Mouse (Mus musculus) right cerebral cortex, adult 18-20 months (tissue): ENCODE measurements around the gene Iqck.

Experiments
- DNase-seq: peaks from one replicate; pipeline ENCODE4 v3.0.0; 2022; ENCODE audit warnings: mixed read lengths

Iqck gene

GRCm38 (mm10) chr7:118851571-118851970 is 4.0 kb upstream of the Iqck start:
- DNase-seq: no peak

GRCm38 (mm10) chr7:118852611-118853010 is 2.9 kb upstream of the Iqck start:
- DNase-seq: no peak

GRCm38 (mm10) chr7:118854606-118855005 is 946 bp upstream of the Iqck start:
- DNase-seq: no peak

- DNase-seq: no peak
Measured at GRCm38 (mm10) chr7:118855877-118856304, 339 bp downstream of the Iqck start, which contains the start of gene Knop1. Gene Knop1, minus strand, starts transcription at chr7:118856254.

GRCm38 (mm10) chr7:118858640-118859039 is 3.1 kb downstream of the Iqck start:
- DNase-seq: no peak

GRCm38 (mm10) chr7:118865362-118865761 is 9.8 kb downstream of the Iqck start:
- no peak for DNase-seq

- DNase-seq: no peak
Measured at GRCm38 (mm10) chr7:118879466-118880029, 24.0 kb downstream of the Iqck start.

- no peak for DNase-seq
Measured at GRCm38 (mm10) chr7:118883957-118884356, 28.4 kb downstream of the Iqck start.

GRCm38 (mm10) chr7:118884969-118885368 is 29.4 kb downstream of the Iqck start:
- peak; percentile 22 for DNase-seq

- DNase-seq: no peak
Measured at GRCm38 (mm10) chr7:118887303-118888055, 31.9 kb downstream of the Iqck start.

- DNase-seq: no peak
Measured at GRCm38 (mm10) chr7:118889046-118889680, 33.6 kb downstream of the Iqck start.

GRCm38 (mm10) chr7:118895469-118896450 is 40.2 kb downstream of the Iqck start:
- DNase-seq: no peak

- no peak for DNase-seq
Measured at GRCm38 (mm10) chr7:118898063-118898462, 42.5 kb downstream of the Iqck start.

- DNase-seq: no peak
Measured at GRCm38 (mm10) chr7:118900090-118900489, 44.5 kb downstream of the Iqck start.

- no peak for DNase-seq
Measured at GRCm38 (mm10) chr7:118902944-118903343, 47.4 kb downstream of the Iqck start.

- DNase-seq: no peak
Measured at GRCm38 (mm10) chr7:118903879-118904278, 48.3 kb downstream of the Iqck start.

- DNase-seq: no peak
Measured at GRCm38 (mm10) chr7:118904530-118904929, 49.0 kb downstream of the Iqck start.

- DNase-seq: no peak
Measured at GRCm38 (mm10) chr7:118908961-118909515, 53.5 kb downstream of the Iqck start.

- DNase-seq: no peak
Measured at GRCm38 (mm10) chr7:118910464-118910863, 54.9 kb downstream of the Iqck start.

- DNase-seq: no peak
Measured at GRCm38 (mm10) chr7:118911170-118911569, 55.6 kb downstream of the Iqck start.

GRCm38 (mm10) chr7:118911571-118911970 is 56.0 kb downstream of the Iqck start:
- DNase-seq: no peak

GRCm38 (mm10) chr7:118912049-118912490 is 56.5 kb downstream of the Iqck start:
- no peak for DNase-seq
